Mouse (Mus musculus) limb, embryonic 13.5 days (tissue): ENCODE measurements around the gene Chd2. TPM values are rescaled to one million over a fixed set of nuclear protein-coding genes. Genes with fewer than 3 reads are reported as not detected.
"Not testable (repeated sequence)": the region's sequence is repeated elsewhere in the genome, so short reads cannot be mapped to it uniquely, and the experiment has no call there.

Experiments
- ATAC-seq: fragments of 200-750 bp; cut with Nextera tagmentation; 2 replicates; pipeline ENCODE4 v1.8.0; 2017; ENCODE audit warnings: low read depth, moderate number of reproducible peaks, moderate TSS enrichment; ENCODE audit not compliant: low FRiP score
- H3K27ac ChIP-seq: fragments of 300-500 bp; sonication (generic); 2 replicates; pipeline ENCODE4 v1.5.1; 2015; ENCODE audit warnings: inconsistent platforms, mild to moderate bottlenecking, moderate library complexity
- H3K27me3 ChIP-seq: fragments of 300-500 bp; sonication (generic); 2 replicates; pipeline ENCODE4 v1.6.1; 2015; ENCODE audit warnings: mild to moderate bottlenecking, inconsistent platforms
- H3K36me3 ChIP-seq: fragments of 300-500 bp; sonication (generic); 2 replicates; pipeline ENCODE4 v1.6.1; 2015; ENCODE audit warnings: inconsistent platforms, mild to moderate bottlenecking, moderate library complexity
- H3K4me1 ChIP-seq: fragments of 300-500 bp; sonication (generic); 2 replicates; pipeline ENCODE4 v1.6.1; 2015; ENCODE audit warnings: inconsistent platforms
- H3K4me2 ChIP-seq: fragments of 300-500 bp; sonication (generic); replicated peaks from 2 replicates; pipeline ENCODE4 v1.6.1; 2015; ENCODE audit warnings: inconsistent platforms, mild to moderate bottlenecking, moderate library complexity
- H3K4me3 ChIP-seq: fragments of 300-500 bp; sonication (generic); 2 replicates; pipeline ENCODE4 v1.5.1; 2015; ENCODE audit warnings: moderate library complexity, mild to moderate bottlenecking, inconsistent platforms
- H3K9ac ChIP-seq: fragments of 300-500 bp; sonication (generic); 2 replicates; pipeline ENCODE4 v1.6.1; 2015; ENCODE audit warnings: mild to moderate bottlenecking, inconsistent platforms
- H3K9me3 ChIP-seq: fragments of 300-500 bp; sonication (generic); 2 replicates; pipeline ENCODE4 v1.6.1; 2016; ENCODE audit warnings: inconsistent platforms
- WGBS: fragments of 180-500 bp; shearing (Covaris S2); methylation state at CpG from one replicate; pipeline ENCODE4 v1.1.7; 2015; 5-methylcytosine and 5-hydroxymethylcytosine counted together
- polyA plus RNA-seq: library from polyadenylated mRNA; unstranded; fragments of >200 nt; fragmentation: Nextera tagmentation; extraction: Ambion mirVana; gene quantifications from 2 replicates; pipeline ENCODE4 v1.2.1, GENCODE M21; 2015

The Chd2 gene
- polyA plus RNA-seq, 1 experiment from 2014 or later, result 66.3 TPM

DNA sequence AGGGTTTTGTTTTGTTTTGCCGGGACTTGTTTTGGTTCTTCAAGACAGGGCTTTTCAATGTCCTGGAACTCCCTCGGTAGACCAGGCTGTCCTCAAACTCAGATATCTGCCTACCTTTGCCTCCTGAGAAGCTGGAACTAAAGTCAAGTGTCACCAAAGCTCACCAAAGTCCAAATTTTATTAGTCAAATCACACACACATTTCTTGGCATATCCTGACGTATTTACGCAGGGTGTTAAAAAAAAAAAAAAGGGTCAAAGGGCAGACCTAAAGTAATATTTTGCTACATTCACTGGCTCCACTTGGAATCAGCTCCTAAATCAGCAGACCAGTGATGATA, 5.8 kb downstream of the Chd2 start:
- Histone ChIP-seq H3K36me3 (peaks cover 15% of the 10 kb centered on the region; the same call in 1 of the 2 replicates), H3K4me2 (0 out of 2 replicates have a peak overlapping the region, but pooled peaks have one; percentile 11), H3K9me3 (no peaks in the 10 kb centered on the region), H3K4me3 (no peak overlapping the region), H3K4me1 (peaks cover 57% of the 10 kb centered on the region), H3K27ac (no peak overlapping the region; the same call in 1 of the 2 replicates), H3K27me3 (no peaks in the 10 kb centered on the region), H3K9ac (no peak overlapping the region)
- no peak for ATAC-seq
- 58% methylated on average over 4 of the region's 4 CpGs for WGBS

DNA sequence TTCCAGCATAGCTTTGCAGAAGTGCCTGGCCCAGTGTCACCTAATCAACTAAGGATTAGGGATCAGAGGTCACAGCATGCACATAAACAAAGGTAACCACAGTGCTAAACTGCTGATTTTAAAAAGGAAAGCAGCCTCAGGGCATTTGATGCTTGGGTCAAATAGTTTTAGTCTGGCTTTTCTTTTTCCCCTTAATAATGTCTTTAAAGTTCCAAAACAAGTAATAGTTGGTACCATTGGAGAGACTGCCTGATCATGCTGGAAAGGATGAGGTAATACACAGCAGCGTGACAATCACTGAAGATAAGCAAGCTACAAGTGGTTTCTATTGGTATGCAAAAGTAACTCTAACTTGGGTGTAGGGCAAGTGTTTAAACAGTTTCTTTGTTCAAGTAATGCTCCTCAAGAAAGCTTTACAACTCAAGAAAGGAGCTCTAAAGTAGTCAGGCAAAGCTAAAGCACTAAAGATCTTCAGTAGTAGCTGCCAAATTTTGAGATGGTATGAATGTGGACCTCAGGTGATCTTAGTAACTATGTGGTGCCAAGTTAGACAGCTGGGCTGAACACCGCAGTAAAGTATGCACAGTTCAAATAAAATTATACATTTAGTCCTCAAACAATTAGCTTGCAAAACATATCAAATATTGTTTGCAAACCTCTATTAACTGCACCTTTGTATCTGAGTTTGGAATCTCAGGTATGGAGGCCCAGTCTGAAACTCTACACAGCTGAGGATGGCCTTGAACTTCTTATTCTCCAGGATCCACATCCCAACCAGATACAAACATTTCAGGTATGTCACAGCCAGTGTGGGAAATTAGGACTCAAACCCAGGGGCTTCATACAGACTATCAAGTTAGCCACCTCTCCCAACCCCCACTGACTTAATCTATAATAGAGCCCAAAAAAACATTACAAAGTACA, 6.4 kb downstream of the Chd2 start:
- ATAC-seq, result no peak

DNA sequence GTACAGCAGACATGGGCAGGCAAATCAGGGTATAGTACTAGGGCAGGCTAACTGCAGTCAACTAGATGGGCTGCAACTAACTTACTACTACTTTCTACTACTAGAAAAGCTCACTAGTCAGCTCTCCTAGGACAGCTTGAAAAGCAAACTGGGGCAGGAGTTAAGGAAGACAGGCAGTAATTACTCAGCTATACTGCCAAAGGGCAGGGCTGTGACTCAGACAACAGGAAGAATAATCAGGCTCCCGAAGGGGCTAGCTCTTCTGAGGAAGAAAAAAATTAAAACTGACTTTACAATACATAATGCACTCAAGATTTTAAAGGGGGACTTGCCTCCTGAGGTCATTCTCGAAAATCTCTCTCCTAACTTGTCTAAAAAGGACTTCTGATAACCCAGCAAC, 8.2 kb downstream of the Chd2 start:
- Histone ChIP-seq H3K27ac (peak overlapping the region; percentile 63; the same call in 1 of the 2 replicates), H3K27me3 (no peaks in the 10 kb centered on the region), H3K9ac (0 out of 2 replicates have a peak overlapping the region, but pooled peaks have one; percentile 32), H3K4me1 (peaks cover 66% of the 10 kb centered on the region), H3K9me3 (no peaks in the 10 kb centered on the region), H3K4me3 (no peak overlapping the region), H3K4me2 (peak overlapping the region; percentile 28), H3K36me3 (peaks cover 29% of the 10 kb centered on the region)
- no peak for ATAC-seq
- 68% methylated on average over 2 of the region's 2 CpGs for WGBS

More for the DNA sequence above, 6.4 kb downstream of the Chd2 start:
- peaks cover 60% of the 10 kb centered on the region for H3K4me1 ChIP-seq
- H3K36me3 ChIP-seq, result peaks cover 17% of the 10 kb centered on the region; the same call in 1 of the 2 replicates
- H3K4me3 ChIP-seq, result no peak overlapping the region
- WGBS, result 79% methylated on average over 2 of the region's 2 CpGs
- H3K9me3 ChIP-seq, result no peaks in the 10 kb centered on the region
- H3K9ac ChIP-seq, result no peak overlapping the region
- peak overlapping the region; percentile 39; the same call in 1 of the 2 replicates for H3K27ac ChIP-seq
- H3K27me3 ChIP-seq, result no peaks in the 10 kb centered on the region
- peak overlapping the region; percentile 11; the same call in 1 of the 2 replicates for H3K4me2 ChIP-seq

DNA sequence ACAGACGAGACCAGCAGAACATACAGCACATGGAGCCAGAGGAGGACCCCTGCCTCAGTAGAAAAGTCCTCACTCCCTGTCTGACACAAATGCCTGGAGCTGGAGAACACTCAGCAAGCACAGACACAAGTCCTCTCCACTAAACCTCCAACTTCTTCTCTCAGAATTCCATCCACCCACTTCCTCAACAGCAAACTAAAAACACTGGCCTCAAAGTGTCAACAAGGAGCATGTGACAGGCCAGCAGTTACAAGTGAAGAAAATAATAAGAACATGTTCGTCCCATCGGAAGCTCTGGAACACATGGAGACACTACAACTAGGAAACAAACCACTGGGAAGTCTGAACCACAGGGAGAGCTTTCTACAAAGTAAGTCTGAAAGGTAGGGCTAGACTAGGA, 8.7 kb downstream of the Chd2 start:
- no peak for ATAC-seq
- WGBS, result 59% methylated on average over 3 of the region's 3 CpGs
- H3K27me3 ChIP-seq, result no peaks in the 10 kb centered on the region
- no peaks in the 10 kb centered on the region for H3K9me3 ChIP-seq
- H3K9ac ChIP-seq, result no peak overlapping the region
- peak overlapping the region; percentile 63; the same call in 1 of the 2 replicates for H3K27ac ChIP-seq
- no peak overlapping the region for H3K4me3 ChIP-seq
- H3K36me3 ChIP-seq, result peaks cover 32% of the 10 kb centered on the region
- H3K4me2 ChIP-seq, result no peak overlapping the region; the same call in 1 of the 2 replicates
- peaks cover 66% of the 10 kb centered on the region for H3K4me1 ChIP-seq

DNA sequence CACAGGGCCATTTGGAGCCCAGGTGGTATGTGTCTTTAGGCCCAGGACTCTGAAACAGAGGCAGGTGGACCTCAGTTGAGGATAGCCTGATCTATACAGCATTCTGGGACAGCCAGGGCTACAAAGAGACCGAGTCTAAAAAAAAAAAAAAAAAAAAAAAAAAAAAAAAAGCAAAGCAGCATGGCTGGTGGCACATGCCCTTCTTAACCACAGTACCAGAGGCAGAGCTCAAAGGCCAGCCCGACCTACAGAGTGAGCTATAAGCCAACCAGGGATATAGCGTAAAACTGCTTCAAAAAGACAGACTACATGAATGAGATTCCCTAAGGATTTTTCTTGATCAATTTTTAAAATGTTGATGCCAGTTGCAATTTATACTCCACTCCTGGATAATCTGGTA, 9.5 kb downstream of the Chd2 start:
- Histone ChIP-seq H3K27ac (no peak overlapping the region), H3K4me1 (peaks cover 65% of the 10 kb centered on the region), H3K9me3 (no peaks in the 10 kb centered on the region), H3K4me2 (no peak overlapping the region), H3K27me3 (no peaks in the 10 kb centered on the region), H3K4me3 (no peak overlapping the region), H3K36me3 (peaks cover 32% of the 10 kb centered on the region), H3K9ac (no peak overlapping the region)
- ATAC-seq, result no peak
- WGBS, result 87% methylated on average over 3 of the region's 3 CpGs

DNA sequence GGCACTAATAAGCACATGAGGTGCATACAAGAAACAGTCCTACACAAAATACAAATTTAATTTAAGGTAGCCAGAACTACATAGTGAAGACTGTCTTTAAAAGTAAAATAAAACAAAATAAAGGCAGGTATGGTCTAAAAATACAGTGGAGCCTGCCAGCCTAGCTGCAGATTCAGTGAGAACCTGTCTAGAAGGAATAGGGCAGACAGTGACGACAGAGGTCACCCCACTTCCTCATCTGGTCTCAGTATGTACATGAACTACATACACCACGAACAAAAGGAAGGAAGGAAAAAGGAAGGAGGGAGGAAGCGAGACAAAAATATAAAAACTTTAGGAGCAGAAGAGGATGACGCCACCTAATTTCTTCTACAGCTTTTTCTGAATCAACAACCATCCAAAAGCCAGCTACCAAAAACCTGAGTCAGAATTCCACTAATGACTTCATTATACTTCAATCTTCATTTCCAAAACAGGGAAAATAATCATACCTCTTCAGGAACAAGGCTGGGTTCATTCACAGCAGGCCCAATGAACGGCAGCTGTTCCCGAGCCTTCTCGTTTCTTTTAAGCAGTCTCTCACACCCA, 10.0 kb downstream of the Chd2 start:
- Histone ChIP-seq H3K4me2 (no peak overlapping the region), H3K4me1 (peaks cover 59% of the 10 kb centered on the region), H3K4me3 (no peak overlapping the region), H3K36me3 (peaks cover 32% of the 10 kb centered on the region), H3K9ac (no peak overlapping the region; the same call in 1 of the 2 replicates), H3K27ac (peak overlapping the region; percentile 58; the same call in 1 of the 2 replicates), H3K27me3 (no peaks in the 10 kb centered on the region), H3K9me3 (no peaks in the 10 kb centered on the region)
- ATAC-seq, result no peak
- 74% methylated on average over 7 of the region's 7 CpGs for WGBS

DNA sequence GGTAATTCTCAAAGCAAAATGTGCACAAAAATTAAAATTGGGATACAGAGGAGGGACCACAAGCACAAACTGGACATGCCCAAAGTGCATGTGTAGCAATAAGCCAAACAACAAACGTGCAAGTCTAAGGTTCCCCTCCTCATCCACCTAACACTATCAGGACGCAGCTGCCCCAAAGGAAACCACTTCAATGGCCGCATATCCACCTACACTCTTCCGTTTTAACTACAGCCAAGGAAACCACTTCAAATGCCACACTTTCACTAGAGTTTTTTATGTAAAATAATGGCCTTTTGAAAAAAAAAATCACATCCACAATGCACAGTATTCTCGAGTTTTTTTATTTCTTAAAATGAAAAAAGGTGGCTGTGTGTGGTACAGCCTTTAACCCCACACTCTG, 10.8 kb downstream of the Chd2 start:
- H3K27me3 ChIP-seq, result no peaks in the 10 kb centered on the region
- H3K4me2 ChIP-seq, result no peak overlapping the region
- ATAC-seq, result no peak
- peak overlapping the region; percentile 58; the same call in 1 of the 2 replicates for H3K27ac ChIP-seq
- H3K9ac ChIP-seq, result no peak overlapping the region
- 74% methylated on average over 5 of the region's 5 CpGs for WGBS
- H3K9me3 ChIP-seq, result no peaks in the 10 kb centered on the region
- H3K4me1 ChIP-seq, result peaks cover 54% of the 10 kb centered on the region
- no peak overlapping the region for H3K4me3 ChIP-seq
- peaks cover 31% of the 10 kb centered on the region for H3K36me3 ChIP-seq

DNA sequence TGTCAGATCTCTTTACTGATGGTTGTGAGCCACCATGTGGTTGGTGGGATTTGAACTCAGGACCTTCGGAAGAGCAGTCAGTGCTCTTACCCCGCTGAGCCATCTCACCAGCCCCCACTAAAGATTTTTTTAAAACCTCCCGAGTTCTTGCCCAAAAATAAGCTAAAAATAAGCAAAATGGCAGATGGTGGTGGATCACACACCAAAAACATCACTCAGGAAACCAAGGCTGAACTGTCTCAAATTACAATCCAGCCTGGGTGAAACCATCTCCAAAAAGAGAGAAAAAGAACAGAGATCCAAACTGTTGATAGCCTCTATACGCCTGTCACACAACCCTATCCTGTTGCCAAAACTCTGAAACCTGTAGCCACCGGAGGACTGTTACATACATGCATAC, 11.5 kb downstream of the Chd2 start:
- ATAC-seq, result no peak
- Histone ChIP-seq H3K27me3 (no peaks in the 10 kb centered on the region), H3K4me2 (no peak overlapping the region), H3K4me1 (peaks cover 48% of the 10 kb centered on the region), H3K4me3 (no peak overlapping the region), H3K36me3 (peaks cover 24% of the 10 kb centered on the region), H3K9ac (no peak overlapping the region), H3K27ac (no peak overlapping the region), H3K9me3 (no peaks in the 10 kb centered on the region)
- 91% methylated on average over 5 of the region's 5 CpGs for WGBS

DNA sequence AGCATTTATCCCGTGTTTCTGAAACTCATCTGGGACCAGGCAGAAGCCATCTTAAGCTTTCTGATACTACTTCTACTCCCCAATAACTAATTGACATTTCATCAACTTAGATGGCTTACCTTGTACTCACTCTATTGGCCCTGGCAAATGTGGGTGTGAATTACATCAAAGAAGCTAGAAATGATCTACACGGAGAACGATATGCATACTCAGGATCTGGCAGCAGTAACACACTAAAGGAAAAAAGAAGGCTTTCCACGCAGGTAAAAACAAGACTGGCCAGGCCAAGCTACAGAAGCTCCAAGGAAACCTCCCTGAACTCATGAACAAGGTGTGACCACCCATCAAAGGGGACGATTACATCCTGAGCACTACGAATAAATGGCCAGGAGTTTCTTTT, 12.4 kb downstream of the Chd2 start:
- 83% methylated on average over 6 of the region's 6 CpGs for WGBS

DNA sequence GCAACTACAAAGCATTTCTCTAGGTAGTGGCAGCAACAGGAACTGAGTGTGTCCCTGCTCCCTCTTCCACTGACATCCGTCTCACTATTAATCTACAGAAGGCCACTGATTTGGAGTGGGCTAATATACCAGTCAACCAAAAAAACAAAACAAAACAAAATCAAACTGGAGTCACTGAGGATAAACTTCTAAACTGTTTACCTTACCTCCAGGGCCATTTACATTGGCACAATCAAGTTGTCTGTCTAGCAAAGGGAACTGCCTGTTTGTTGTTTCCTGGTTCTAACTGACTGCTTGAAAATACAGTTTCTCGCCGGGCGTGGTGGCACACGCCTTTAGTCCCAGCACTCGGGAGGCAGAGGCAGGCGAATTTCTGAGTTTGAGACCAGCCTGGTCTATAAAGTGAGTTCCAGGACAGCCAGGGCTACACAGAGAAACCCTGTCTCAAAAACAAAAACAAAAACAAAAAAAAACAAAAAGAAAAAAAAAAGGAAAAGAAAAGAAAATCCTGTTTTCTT, 13.2 kb downstream of the Chd2 start:
- not testable (repeated sequence) for ATAC-seq, H3K4me3 ChIP-seq, H3K27me3 ChIP-seq, H3K27ac ChIP-seq, H3K9me3 ChIP-seq, H3K4me2 ChIP-seq, H3K9ac ChIP-seq
- WGBS, result 89% methylated on average over 7 of the region's 7 CpGs
- Histone ChIP-seq H3K4me1 (peaks cover 39% of the 10 kb centered on the region), H3K36me3 (peaks cover 26% of the 10 kb centered on the region)

More for the DNA sequence above, 12.4 kb downstream of the Chd2 start:
- H3K4me3 ChIP-seq, result no peak overlapping the region
- H3K4me1 ChIP-seq, result peaks cover 47% of the 10 kb centered on the region
- ATAC-seq, result no peak
- peaks cover 26% of the 10 kb centered on the region for H3K36me3 ChIP-seq
- H3K9ac ChIP-seq, result no peak overlapping the region
- H3K27me3 ChIP-seq, result no peaks in the 10 kb centered on the region
- no peaks in the 10 kb centered on the region for H3K9me3 ChIP-seq
- H3K27ac ChIP-seq, result peak overlapping the region; percentile 10; the same call in 1 of the 2 replicates
- no peak overlapping the region for H3K4me2 ChIP-seq

DNA sequence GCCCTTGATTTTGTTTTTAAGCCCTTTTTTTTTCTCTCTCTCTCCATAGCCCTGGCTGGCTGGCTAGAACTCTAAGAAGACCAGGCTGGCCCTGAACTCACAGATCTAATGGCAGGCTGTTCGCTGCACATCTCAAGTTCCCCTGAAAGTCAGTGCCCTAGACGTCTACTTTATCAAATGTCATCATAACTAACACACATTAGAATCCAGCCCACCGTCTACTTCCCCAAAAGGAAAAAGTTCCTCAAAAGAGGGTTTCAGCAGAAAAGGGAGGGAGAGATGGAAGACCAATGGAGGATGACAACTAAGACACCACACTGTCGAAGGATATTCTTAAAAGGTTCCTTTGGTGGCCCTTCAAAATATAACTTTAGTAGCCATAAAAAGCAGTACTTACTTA, 14.4 kb downstream of the Chd2 start:
- Histone ChIP-seq H3K27ac (no peak overlapping the region), H3K4me3 (no peak overlapping the region), H3K4me2 (no peak overlapping the region), H3K9ac (no peak overlapping the region), H3K36me3 (peaks cover 26% of the 10 kb centered on the region), H3K27me3 (no peaks in the 10 kb centered on the region), H3K9me3 (no peaks in the 10 kb centered on the region), H3K4me1 (peaks cover 30% of the 10 kb centered on the region)
- no peak for ATAC-seq
- 87% methylated on average over 4 of the region's 4 CpGs for WGBS

DNA sequence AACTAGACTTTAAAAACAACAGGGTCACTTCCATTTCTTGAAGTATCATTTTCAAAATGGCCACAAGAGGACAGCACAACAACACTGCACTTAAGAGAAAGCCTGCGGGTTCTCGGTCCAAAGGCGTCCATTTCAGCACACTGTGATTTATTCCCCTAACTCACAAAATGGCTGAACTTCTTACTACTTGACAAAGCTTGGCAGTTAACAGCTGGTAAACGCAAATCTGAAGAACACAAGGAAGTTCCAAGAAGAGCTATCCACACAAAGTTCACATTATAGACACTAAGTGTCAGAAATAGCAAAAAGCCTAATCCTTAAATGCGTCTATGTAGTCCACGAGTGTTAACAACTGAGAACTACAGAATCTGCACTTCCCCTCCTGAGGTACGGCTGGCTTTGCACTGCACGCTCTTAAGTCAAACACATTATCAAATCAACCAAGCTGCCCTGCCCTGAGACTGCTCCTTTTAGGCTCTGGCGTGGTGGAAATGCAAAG, 17.1 kb downstream of the Chd2 start:
- ATAC-seq, result peak; percentile 70

More for the DNA sequence above, 17.1 kb downstream of the Chd2 start:
- Histone ChIP-seq H3K4me1 (peaks cover 21% of the 10 kb centered on the region), H3K4me3 (no peak overlapping the region), H3K27ac (peak overlapping the region; percentile 92), H3K36me3 (peaks cover 37% of the 10 kb centered on the region), H3K27me3 (no peaks in the 10 kb centered on the region), H3K9me3 (no peaks in the 10 kb centered on the region), H3K9ac (0 out of 2 replicates have a peak overlapping the region, but pooled peaks have one; percentile 48), H3K4me2 (peak overlapping the region; percentile 28; the same call in 1 of the 2 replicates)
- 32% methylated on average over 9 of the region's 9 CpGs for WGBS
